34 mouse cellular contexts compared by ENCODE assay signal in the genomic region with DNA sequence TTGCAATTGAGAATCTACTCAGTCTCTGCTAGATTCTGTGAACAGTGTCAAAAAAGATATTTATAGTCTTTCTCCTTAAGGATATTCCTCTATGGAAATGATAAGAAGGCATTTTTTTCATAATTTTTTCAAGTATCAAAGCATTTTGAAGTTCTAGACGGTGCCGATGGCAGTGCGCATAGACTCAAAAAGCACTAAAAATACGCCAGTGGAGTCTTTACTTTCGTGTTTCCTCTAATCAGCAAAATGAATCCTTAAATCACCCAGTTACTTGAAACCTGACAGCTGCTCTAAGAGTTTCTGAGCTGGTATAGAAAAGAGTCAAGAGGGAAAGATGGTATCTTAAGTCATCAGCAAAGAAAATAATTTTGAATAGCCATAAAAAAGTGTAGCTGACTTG.
"Had no signal": no experiment of that assay in that cellular context is flagged by ENCODE, and none has a peak within 500 bp of the region (broad histone marks: within the 10 kb centered on the region; RNA-seq: fewer than 3 reads in every experiment).

No protein-coding gene starts in this region.

- H3K4me3 ChIP-seq: heart, embryonic 12.5 days; heart, embryonic 13.5 days; heart, embryonic 15.5 days; hindbrain, embryonic 10.5 days; hindbrain, embryonic 12.5 days; hindbrain, embryonic 13.5 days; hindbrain, embryonic 15.5 days; intestine, embryonic 15.5 days; kidney, embryonic 15.5 days; layer of hippocampus, adult 2 months; left cerebral cortex, adult 2 months had no signal

- ATAC-seq: hindbrain, embryonic 16.5 days; hindbrain, postnatal 0 days; inflammation-experienced regulatory T-cells, adult 6 months; intestine, embryonic 15.5 days; intestine, embryonic 16.5 days; intestine, postnatal 0 days had no signal

- H3K27me3 ChIP-seq: heart, embryonic 12.5 days; heart, embryonic 13.5 days; heart, embryonic 15.5 days; hindbrain, embryonic 12.5 days; hindbrain, embryonic 13.5 days; hindbrain, embryonic 15.5 days; intestine, embryonic 15.5 days; kidney, embryonic 15.5 days had no signal

- H3K9ac ChIP-seq: heart, embryonic 12.5 days; heart, embryonic 13.5 days; heart, embryonic 15.5 days; hindbrain, embryonic 12.5 days; hindbrain, embryonic 13.5 days; hindbrain, embryonic 14.5 days; hindbrain, embryonic 15.5 days; intestine, embryonic 15.5 days; kidney, embryonic 15.5 days had no signal

- H3K9me3 ChIP-seq: heart, embryonic 12.5 days; heart, embryonic 13.5 days; heart, embryonic 15.5 days; hindbrain, embryonic 10.5 days; hindbrain, embryonic 12.5 days; hindbrain, embryonic 13.5 days; hindbrain, embryonic 15.5 days; intestine, embryonic 15.5 days; kidney, embryonic 15.5 days had no signal

- H3K4me1 ChIP-seq: heart, embryonic 12.5 days; heart, embryonic 13.5 days; heart, embryonic 15.5 days; hindbrain, embryonic 10.5 days; hindbrain, embryonic 12.5 days; hindbrain, embryonic 13.5 days; hindbrain, embryonic 15.5 days; intestine, embryonic 15.5 days; kidney, embryonic 15.5 days had no signal

- H3K36me3 ChIP-seq: heart, embryonic 12.5 days; heart, embryonic 13.5 days; heart, embryonic 15.5 days; hindbrain, embryonic 10.5 days; hindbrain, embryonic 12.5 days; hindbrain, embryonic 13.5 days; hindbrain, embryonic 15.5 days; intestine, embryonic 15.5 days; kidney, embryonic 15.5 days had no signal

- H3K4me2 ChIP-seq: heart, embryonic 12.5 days; heart, embryonic 13.5 days; heart, embryonic 15.5 days; hindbrain, embryonic 12.5 days; hindbrain, embryonic 13.5 days; hindbrain, embryonic 14.5 days; hindbrain, embryonic 15.5 days; intestine, embryonic 15.5 days; kidney, embryonic 15.5 days had no signal

- H3K27ac ChIP-seq: heart, embryonic 13.5 days; heart, embryonic 15.5 days; hindbrain, embryonic 10.5 days; hindbrain, embryonic 12.5 days; hindbrain, embryonic 13.5 days; hindbrain, embryonic 14.5 days; hindbrain, embryonic 15.5 days; hindbrain, postnatal 0 days; intestine, embryonic 15.5 days; kidney, embryonic 15.5 days; kidney, postnatal 0 days; layer of hippocampus, adult 2 months; left cerebral cortex, adult 2 months had no signal

- DNase-seq: heart, postnatal 10 days; heart, postnatal 14 days; heart, postnatal 36 days; heart, postnatal 4 days; kidney, adult 11 months; kidney, adult 18-20 months; kidney, adult 2 months; kidney, adult 8-10 months; kidney, adult 9 months; kidney, postnatal 10 days; kidney, postnatal 14 days; kidney, postnatal 25 days; kidney, postnatal 36 days; kidney, postnatal 4 days; layer of hippocampus, adult 9-11 months; layer of hippocampus, postnatal 36 days had no signal
